Mouse (Mus musculus) liver, postnatal 0 days (tissue): ENCODE results near the gene Plscr5.

Source experiments
- CTCF ChIP-seq: sonication (generic); IDR thresholded peaks from 2 replicates; pipeline ENCODE4 v1.5.1; 2016; ENCODE audit warnings: antibody characterized with exemption, low read depth
- EP300 ChIP-seq: IDR thresholded peaks from 2 replicates; pipeline ENCODE4 v1.6.1; 2016; ENCODE audit warnings: antibody characterized with exemption, low read depth, mild to moderate bottlenecking

DNA sequence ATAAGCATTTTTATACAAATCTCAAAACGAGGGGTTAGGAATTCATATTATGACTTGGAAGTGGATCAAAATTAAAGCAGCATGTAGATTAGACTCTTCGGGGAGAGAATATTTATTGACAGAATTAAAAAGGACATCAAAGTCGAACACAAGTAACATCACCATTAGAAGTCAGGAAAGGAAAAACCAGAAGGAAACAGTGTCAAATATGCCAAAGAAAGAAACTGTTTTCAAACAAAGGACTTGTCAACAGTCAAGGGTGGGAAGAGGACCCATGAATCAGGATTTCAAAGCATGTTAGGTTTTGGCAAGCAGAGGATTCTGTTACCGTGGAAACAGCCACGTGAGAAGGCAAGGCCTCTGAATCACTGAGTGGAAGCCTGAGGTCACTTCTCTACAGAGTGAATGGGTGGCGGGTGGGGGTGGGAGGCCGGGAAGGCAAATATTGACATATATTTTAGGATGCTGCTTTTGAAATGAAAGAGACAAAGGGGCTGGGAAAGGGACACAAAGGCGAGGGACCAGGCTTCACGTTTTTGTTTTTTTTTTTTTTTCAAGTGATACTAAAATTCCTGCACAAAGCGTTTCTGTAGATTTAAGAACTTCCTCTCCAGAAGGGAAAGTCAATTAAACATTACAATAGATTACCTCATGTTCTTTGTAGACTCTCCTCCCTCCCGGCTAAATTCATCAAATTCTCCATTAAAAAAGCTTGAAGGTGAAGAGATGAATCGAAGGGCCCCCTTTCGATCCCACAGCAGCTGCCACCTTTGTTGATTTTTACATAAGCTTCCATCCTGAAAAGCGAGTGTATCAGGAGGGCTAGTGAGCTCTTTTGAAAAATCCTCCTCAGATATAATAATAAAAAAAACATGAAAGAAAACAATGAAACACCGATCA is 18.3 kb upstream of the Plscr5 start:
- TF ChIP-seq CTCF (no peak), EP300 (no peak)
